12 mouse cellular contexts compared by ENCODE assay signal in the genomic region with DNA sequence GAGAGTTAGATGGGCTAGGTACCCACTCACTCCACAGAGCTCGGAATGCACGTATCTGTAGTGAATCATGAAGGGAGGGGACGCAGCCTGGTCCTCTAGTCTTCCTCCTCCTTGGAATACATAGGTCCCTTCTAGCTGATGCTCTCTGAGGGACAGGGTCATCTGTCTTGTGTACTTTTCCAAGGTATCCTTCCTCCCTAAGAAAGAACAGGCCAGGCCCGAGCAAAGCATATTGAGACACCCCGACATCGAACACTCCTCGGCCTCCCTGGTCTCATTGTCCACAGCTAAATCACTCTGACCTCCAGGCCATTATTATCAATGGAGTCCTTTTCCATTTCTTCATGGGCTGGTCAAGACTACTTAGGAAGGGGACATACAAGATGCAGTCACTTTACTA.
DNase-seq lines count a peak whose midpoint lies in the region; ATAC-seq and TF ChIP-seq lines count a peak whose summit lies in the region.
"Had no signal": no experiment of that assay in that cellular context is flagged by ENCODE, and none has a peak within 500 bp of the region (broad histone marks: within the 10 kb centered on the region; RNA-seq: fewer than 3 reads in every experiment).

No protein-coding gene starts in this region.

- no peak for DNase-seq in forebrain, embryonic 10.5 days (ENCODE audit: extremely low spot score, low spot score)
- DNase-seq in neural tube, embryonic 10.5 days (ENCODE audit: extremely low spot score, low spot score): no peak
- DNase-seq in stomach, postnatal 0 days (ENCODE audit: low spot score): no peak
- DNase-seq in left cerebral cortex, adult 2 months (ENCODE audit: extremely low spot score in 1 of 2, low spot score in 2 of 2): no peak
- DNase-seq: cerebellum, adult 9-10 months; liver, embryonic 13.5 days; lung, postnatal 14 days; thymus, postnatal 25 days had no signal

- H3K36me3 ChIP-seq in forebrain, embryonic 10.5 days (replicated peaks): no peaks in the 10 kb centered on the region
- H3K36me3 ChIP-seq in forebrain, embryonic 13.5 days (ENCODE audit: poor library complexity, severe bottlenecking): no peaks in the 10 kb centered on the region
- no peaks in the 10 kb centered on the region for H3K36me3 ChIP-seq in intestine, embryonic 15.5 days
- no peaks in the 10 kb centered on the region for H3K36me3 ChIP-seq in intestine, embryonic 16.5 days (ENCODE audit: control insufficient read depth, insufficient read depth, low read length)
- no peaks in the 10 kb centered on the region for H3K36me3 ChIP-seq in neural tube, embryonic 15.5 days
- H3K36me3 ChIP-seq in stomach, postnatal 0 days (ENCODE audit: control insufficient read depth, insufficient read depth, low read length): no peaks in the 10 kb centered on the region
- H3K36me3 ChIP-seq: liver, embryonic 13.5 days had no signal

- H3K27me3 ChIP-seq in forebrain, embryonic 10.5 days (ENCODE audit: poor library complexity, severe bottlenecking): no peaks in the 10 kb centered on the region
- H3K27me3 ChIP-seq in forebrain, embryonic 13.5 days: no peaks in the 10 kb centered on the region
- H3K27me3 ChIP-seq in intestine, embryonic 15.5 days (replicated peaks): no peaks in the 10 kb centered on the region
- no peaks in the 10 kb centered on the region for H3K27me3 ChIP-seq in intestine, embryonic 16.5 days (replicated peaks; ENCODE audit: control insufficient read depth, insufficient read depth, low read length)
- no peaks in the 10 kb centered on the region for H3K27me3 ChIP-seq in neural tube, embryonic 15.5 days (replicated peaks)
- H3K27me3 ChIP-seq in stomach, postnatal 0 days (ENCODE audit: control insufficient read depth, insufficient read depth, low read length): no peaks in the 10 kb centered on the region
- H3K27me3 ChIP-seq: liver, embryonic 13.5 days had no signal

- WGBS in forebrain, embryonic 10.5 days: 89% methylated on average over 7 of the region's 7 CpGs
- WGBS in forebrain, embryonic 13.5 days: 91% methylated on average over 7 of the region's 7 CpGs
- WGBS in intestine, embryonic 15.5 days: 88% methylated on average over 7 of the region's 7 CpGs
- WGBS in intestine, embryonic 16.5 days: 87% methylated on average over 7 of the region's 7 CpGs
- WGBS in neural tube, embryonic 15.5 days: 91% methylated on average over 7 of the region's 7 CpGs
- WGBS in stomach, postnatal 0 days: 86% methylated on average over 7 of the region's 7 CpGs

- H3K4me3 ChIP-seq in forebrain, embryonic 10.5 days: no peak overlapping the region
- no peak overlapping the region for H3K4me3 ChIP-seq in forebrain, embryonic 13.5 days
- H3K4me3 ChIP-seq in intestine, embryonic 15.5 days (replicated peaks): no peak overlapping the region
- H3K4me3 ChIP-seq in intestine, embryonic 16.5 days (ENCODE audit: low read length): no peak overlapping the region
- H3K4me3 ChIP-seq in neural tube, embryonic 15.5 days (replicated peaks): no peak overlapping the region
- no peak overlapping the region for H3K4me3 ChIP-seq in stomach, postnatal 0 days (ENCODE audit: low read depth, low read length)
- no peak overlapping the region for H3K4me3 ChIP-seq in left cerebral cortex, adult 2 months
- H3K4me3 ChIP-seq: liver, embryonic 13.5 days had no signal

- H3K4me1 ChIP-seq in forebrain, embryonic 10.5 days: peaks cover 59% of the 10 kb centered on the region
- H3K4me1 ChIP-seq in forebrain, embryonic 13.5 days: peaks cover 32% of the 10 kb centered on the region
- peaks cover 16% of the 10 kb centered on the region for H3K4me1 ChIP-seq in intestine, embryonic 15.5 days (replicated peaks)
- H3K4me1 ChIP-seq in intestine, embryonic 16.5 days (ENCODE audit: control insufficient read depth, insufficient read depth, low read length): peaks cover 13% of the 10 kb centered on the region
- H3K4me1 ChIP-seq in neural tube, embryonic 15.5 days: peaks cover 26% of the 10 kb centered on the region
- H3K4me1 ChIP-seq in stomach, postnatal 0 days (replicated peaks; ENCODE audit: control insufficient read depth, insufficient read depth): peaks cover 10% of the 10 kb centered on the region
- H3K4me1 ChIP-seq: liver, embryonic 13.5 days had no signal

- TF ChIP-seq EP300 in stomach, postnatal 0 days (optimal IDR thresholded peaks at IDR 0.05): no peak

- H3K9me3 ChIP-seq in forebrain, embryonic 10.5 days: no peaks in the 10 kb centered on the region
- H3K9me3 ChIP-seq in forebrain, embryonic 13.5 days (replicated peaks): no peaks in the 10 kb centered on the region
- no peaks in the 10 kb centered on the region for H3K9me3 ChIP-seq in intestine, embryonic 15.5 days
- no peaks in the 10 kb centered on the region for H3K9me3 ChIP-seq in intestine, embryonic 16.5 days (ENCODE audit: control insufficient read depth, low read length)
- H3K9me3 ChIP-seq in neural tube, embryonic 15.5 days (replicated peaks): no peaks in the 10 kb centered on the region
- H3K9me3 ChIP-seq in stomach, postnatal 0 days (ENCODE audit: control insufficient read depth, low read length): no peaks in the 10 kb centered on the region
- H3K9me3 ChIP-seq: liver, embryonic 13.5 days had no signal

- no peak overlapping the region for H3K9ac ChIP-seq in forebrain, embryonic 13.5 days
- no peak overlapping the region for H3K9ac ChIP-seq in intestine, embryonic 15.5 days
- H3K9ac ChIP-seq in intestine, embryonic 16.5 days (ENCODE audit: low read depth, low read length): no peak overlapping the region
- H3K9ac ChIP-seq in neural tube, embryonic 15.5 days (replicated peaks): no peak overlapping the region
- H3K9ac ChIP-seq in stomach, postnatal 0 days (ENCODE audit: low read length): no peak overlapping the region
- H3K9ac ChIP-seq: liver, embryonic 13.5 days had no signal

- no peak overlapping the region for H3K4me2 ChIP-seq in forebrain, embryonic 13.5 days
- no peak overlapping the region for H3K4me2 ChIP-seq in intestine, embryonic 15.5 days (replicated peaks)
- H3K4me2 ChIP-seq in intestine, embryonic 16.5 days (ENCODE audit: low read depth, low read length): no peak overlapping the region
- no peak overlapping the region for H3K4me2 ChIP-seq in neural tube, embryonic 15.5 days
- no peak overlapping the region for H3K4me2 ChIP-seq in stomach, postnatal 0 days (replicated peaks; ENCODE audit: low read depth)
- H3K4me2 ChIP-seq: liver, embryonic 13.5 days had no signal

- no peak for TF ChIP-seq CTCF in stomach, postnatal 0 days (IDR thresholded peaks at IDR 0.05; ENCODE audit: low read depth)
- no peak for TF ChIP-seq CTCF in left cerebral cortex, adult 2 months (IDR thresholded peaks at IDR 0.05)

- ATAC-seq in forebrain, embryonic 13.5 days: no peak
- no peak for ATAC-seq in intestine, embryonic 15.5 days
- ATAC-seq in intestine, embryonic 16.5 days: no peak
- no peak for ATAC-seq in neural tube, embryonic 15.5 days (ENCODE audit: low FRiP score)
- ATAC-seq in stomach, postnatal 0 days (ENCODE audit: low FRiP score, low TSS enrichment): no peak

- intact Hi-C loops in left cerebral cortex, adult 2 months (cut with DNase I): no loop called here

- peak overlapping the region; percentile 74; the same call in 1 of the 2 replicates for H3K27ac ChIP-seq in forebrain, embryonic 10.5 days
- H3K27ac ChIP-seq in forebrain, embryonic 13.5 days: no peak overlapping the region
- H3K27ac ChIP-seq in intestine, embryonic 15.5 days: peak overlapping the region; percentile 42; the same call in 1 of the 2 replicates
- no peak overlapping the region for H3K27ac ChIP-seq in intestine, embryonic 16.5 days (ENCODE audit: low read length)
- H3K27ac ChIP-seq in neural tube, embryonic 15.5 days (replicated peaks): 0 out of 2 replicates have a peak overlapping the region, but pooled peaks have one; percentile 23
- H3K27ac ChIP-seq in stomach, postnatal 0 days (replicated peaks): 0 out of 2 replicates have a peak overlapping the region, but pooled peaks have one; percentile 56
- H3K27ac ChIP-seq in left cerebral cortex, adult 2 months: no peak overlapping the region
- H3K27ac ChIP-seq: liver, embryonic 13.5 days had no signal

Comparison
In these comparisons a context has a peak if more than half of its experiments do, and no peak if none do; other contexts are left out.
1. H3K27ac ChIP-seq: peak in forebrain, embryonic 10.5 days (single experiment), intestine, embryonic 15.5 days (single experiment), neural tube, embryonic 15.5 days (single experiment) and stomach, postnatal 0 days (single experiment); none in forebrain, embryonic 13.5 days (single experiment), intestine, embryonic 16.5 days (single experiment) and left cerebral cortex, adult 2 months (single experiment).